Mouse (Mus musculus) liver, embryonic 11.5 days (tissue): ENCODE data around the gene Supt5. TPM values are rescaled to one million over a fixed set of nuclear protein-coding genes. Genes with fewer than 3 reads are reported as not detected.
A peak's percentile ranks its signal among the peaks of the same experiment; 100 is the strongest.

Source experiments
- ATAC-seq: fragments of 200-750 bp; cut with Nextera tagmentation; replicated peaks from 2 replicates; pipeline ENCODE4 v1.8.0; 2017; ENCODE audit warnings: moderate number of reproducible peaks, mild to moderate bottlenecking, moderate TSS enrichment, moderate library complexity; ENCODE audit not compliant: low FRiP score
- DNase-seq: peaks from one replicate; pipeline ENCODE4 v3.0.0-alpha.2; 2017; ENCODE audit warnings: low spot score
- H3K27ac ChIP-seq: fragments of 300-500 bp; sonication (generic); 2 replicates; pipeline ENCODE4 v1.5.1; 2014; ENCODE audit warnings: mild to moderate bottlenecking, low read depth, low read length, control low read depth
- H3K27me3 ChIP-seq: fragments of 300-500 bp; sonication (generic); replicated peaks from 2 replicates; pipeline ENCODE4 v1.6.1; 2014; ENCODE audit warnings: low read length, mixed read lengths; ENCODE audit not compliant: control insufficient read depth, insufficient read depth
- H3K36me3 ChIP-seq: fragments of 300-500 bp; sonication (generic); 2 replicates; pipeline ENCODE4 v1.6.1; 2014; ENCODE audit warnings: mild to moderate bottlenecking, low read length, moderate library complexity, mixed read lengths; ENCODE audit not compliant: control insufficient read depth, insufficient read depth
- H3K4me1 ChIP-seq: fragments of 300-500 bp; sonication (generic); replicated peaks from 2 replicates; pipeline ENCODE4 v1.6.1; 2014; ENCODE audit warnings: low read length, mixed read lengths; ENCODE audit not compliant: control insufficient read depth, insufficient read depth
- H3K4me2 ChIP-seq: fragments of 300-500 bp; sonication (generic); 2 replicates; pipeline ENCODE4 v1.6.1; 2014; ENCODE audit warnings: mild to moderate bottlenecking, control low read depth, moderate library complexity
- H3K4me3 ChIP-seq: fragments of 300-500 bp; sonication (generic); 2 replicates; pipeline ENCODE4 v1.5.1; 2014; ENCODE audit warnings: low read depth, low read length, control low read depth
- H3K9ac ChIP-seq: fragments of 300-500 bp; sonication (generic); 2 replicates; pipeline ENCODE4 v1.6.1; 2014; ENCODE audit warnings: low read depth, low read length, control low read depth
- H3K9me3 ChIP-seq: fragments of 300-500 bp; sonication (generic); 2 replicates; pipeline ENCODE4 v1.6.1; 2016; ENCODE audit warnings: low read length, inconsistent platforms, mixed read lengths; ENCODE audit not compliant: control insufficient read depth
- WGBS: fragments of 180-500 bp; shearing (Covaris S2); extraction: QIAGEN DNeasy Blood & Tissue Kit; methylation state at CpG from one replicate; pipeline ENCODE4 v1.1.7; 2014; 5-methylcytosine and 5-hydroxymethylcytosine counted together
- polyA plus RNA-seq: library from polyadenylated mRNA; unstranded; fragments of >200 nt; fragmentation: Nextera tagmentation; extraction: Ambion mirVana; gene quantifications from 2 replicates; pipeline ENCODE4 v1.2.1, GENCODE M21; 2014

Supt5 gene
- polyA plus RNA-seq, 1 experiment from 2014 or later = 77.9 TPM

DNA sequence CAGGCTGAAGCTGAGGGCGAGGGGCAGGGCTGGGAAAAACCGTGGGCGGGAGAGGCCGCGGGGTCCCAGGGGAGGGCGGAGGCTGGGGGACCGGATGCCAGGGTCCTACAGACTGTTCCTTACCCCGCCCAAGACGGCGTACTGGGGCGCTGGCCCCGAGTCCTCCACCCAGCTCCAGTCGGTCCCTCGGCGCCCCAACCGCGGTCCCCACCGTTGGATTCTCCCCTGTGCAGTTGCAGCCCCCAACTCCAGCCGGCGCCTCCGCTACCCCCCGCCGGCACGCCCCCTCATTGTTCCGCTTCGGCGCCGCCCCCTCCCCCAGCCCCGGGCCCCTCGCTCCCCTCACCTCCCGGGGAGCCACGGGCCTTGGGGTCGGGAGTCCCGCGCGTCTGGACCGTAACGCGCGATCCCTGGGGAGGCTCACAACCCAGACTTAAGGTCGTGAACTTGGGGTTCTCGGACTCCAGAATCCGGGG lies 33.0 kb upstream of the Supt5 start:
- peak overlapping the region; percentile 80 for H3K4me3 ChIP-seq
- H3K36me3 ChIP-seq = peaks cover 8% of the 10 kb centered on the region; the same call in 1 of the 2 replicates
- no peak for ATAC-seq
- peaks cover 31% of the 10 kb centered on the region for H3K4me1 ChIP-seq
- no peaks in the 10 kb centered on the region for H3K27me3 ChIP-seq
- WGBS = under 1% methylated on average over 42 of the region's 43 CpGs
- peak overlapping the region; percentile 93 for H3K27ac ChIP-seq
- peak overlapping the region; percentile 100 for H3K4me2 ChIP-seq
- peak overlapping the region; percentile 82 for H3K9ac ChIP-seq
- peak; percentile 69 for DNase-seq
- H3K9me3 ChIP-seq = no peaks in the 10 kb centered on the region

- peaks cover 26% of the 10 kb centered on the region for H3K4me1 ChIP-seq
- DNase-seq (no peak), ATAC-seq (no peak)
- H3K27ac ChIP-seq = peak overlapping the region; percentile 93
- H3K4me3 ChIP-seq = peak overlapping the region; percentile 80
- H3K36me3 ChIP-seq = peaks cover 8% of the 10 kb centered on the region; the same call in 1 of the 2 replicates
- H3K9ac ChIP-seq = peak overlapping the region; percentile 82
- no peaks in the 10 kb centered on the region for H3K27me3 ChIP-seq
- WGBS = 10% methylated on average over 11 of the region's 11 CpGs
- H3K4me2 ChIP-seq = peak overlapping the region; percentile 100
- H3K9me3 ChIP-seq = no peaks in the 10 kb centered on the region
These were observed 32.5 kb upstream of the Supt5 start for GRCm38 (mm10) chr7:28370977-28371513.

DNA sequence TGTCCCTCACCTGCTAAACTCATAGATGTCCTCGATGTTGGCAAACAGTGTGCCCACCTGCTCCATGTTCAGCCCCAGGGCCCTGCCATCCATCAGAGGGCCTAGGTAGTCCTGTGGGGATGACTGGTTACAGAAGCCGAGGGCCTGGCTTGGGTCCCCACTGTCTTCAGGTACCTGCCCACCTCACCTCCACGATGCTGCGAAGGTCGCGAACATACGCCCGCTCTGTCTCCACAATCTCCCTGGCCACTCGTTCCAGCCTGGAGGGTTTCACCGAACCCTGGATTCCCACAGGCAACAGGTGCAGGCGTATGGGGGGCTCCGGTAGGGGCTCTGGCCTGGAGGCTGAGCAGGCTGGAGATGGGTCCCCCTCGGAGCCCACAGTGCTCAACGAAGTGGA lies 31.5 kb upstream of the Supt5 start:
- H3K27me3 ChIP-seq = no peaks in the 10 kb centered on the region
- DNase-seq (no peak), ATAC-seq (no peak)
- WGBS = 93% methylated on average over 14 of the region's 14 CpGs
- H3K36me3 ChIP-seq = peaks cover 8% of the 10 kb centered on the region
- H3K4me3 ChIP-seq = 0 out of 2 replicates have a peak overlapping the region, but pooled peaks have one; percentile 80
- H3K9ac ChIP-seq = no peak overlapping the region
- H3K4me2 ChIP-seq = peak overlapping the region; percentile 100
- no peaks in the 10 kb centered on the region for H3K9me3 ChIP-seq
- no peak overlapping the region for H3K27ac ChIP-seq
- peaks cover 23% of the 10 kb centered on the region for H3K4me1 ChIP-seq

DNA sequence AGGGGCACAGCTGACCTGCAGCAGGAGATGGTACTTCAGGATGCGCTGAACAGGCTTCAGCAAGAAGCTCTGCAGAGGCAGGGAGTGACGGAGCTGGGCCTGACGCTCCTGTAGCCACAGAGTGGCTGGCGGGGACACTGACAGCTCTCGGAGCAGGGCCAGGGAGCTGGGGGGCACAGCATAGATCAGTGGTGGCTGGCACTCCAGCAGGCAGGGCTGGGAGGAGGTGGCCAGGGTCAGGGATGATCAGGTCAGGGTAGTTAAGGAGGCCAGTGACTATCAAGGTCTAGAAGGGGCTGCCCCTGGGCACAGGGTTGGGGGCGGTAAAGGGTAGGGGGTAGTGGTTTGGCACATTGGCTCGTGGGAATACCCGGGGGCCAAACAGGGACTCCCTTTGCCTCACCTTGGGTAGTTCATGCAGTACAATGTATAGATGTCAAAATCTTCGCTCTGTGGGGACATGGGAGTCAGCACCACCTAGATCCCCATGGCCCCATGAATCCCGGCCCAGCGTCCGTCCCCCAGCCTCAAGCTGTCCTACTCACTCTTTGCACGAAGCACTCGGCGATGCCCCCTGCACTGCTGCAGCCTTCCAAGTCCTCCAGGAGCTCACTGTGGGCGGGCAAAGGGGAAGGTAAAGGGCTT lies 29.9 kb upstream of the Supt5 start:
- no peak overlapping the region for H3K27ac ChIP-seq
- H3K9me3 ChIP-seq = no peaks in the 10 kb centered on the region
- ATAC-seq (no peak), DNase-seq (no peak)
- H3K4me3 ChIP-seq = no peak overlapping the region; the same call in 1 of the 2 replicates
- H3K36me3 ChIP-seq = peaks cover 19% of the 10 kb centered on the region
- H3K27me3 ChIP-seq = no peaks in the 10 kb centered on the region
- WGBS = 87% methylated on average over 16 of the region's 16 CpGs
- H3K4me2 ChIP-seq = no peak overlapping the region; the same call in 1 of the 2 replicates
- no peak overlapping the region for H3K9ac ChIP-seq
- H3K4me1 ChIP-seq = peaks cover 14% of the 10 kb centered on the region

- no peak overlapping the region for H3K27ac ChIP-seq
- H3K27me3 ChIP-seq = no peaks in the 10 kb centered on the region
- no peaks in the 10 kb centered on the region for H3K9me3 ChIP-seq
- H3K9ac ChIP-seq = no peak overlapping the region
- WGBS = 87% methylated on average over 16 of the region's 16 CpGs
- ATAC-seq (no peak), DNase-seq (no peak)
- H3K36me3 ChIP-seq = peaks cover 20% of the 10 kb centered on the region
- no peak overlapping the region for H3K4me2 ChIP-seq
- no peak overlapping the region for H3K4me3 ChIP-seq
- peaks cover 14% of the 10 kb centered on the region for H3K4me1 ChIP-seq
These were observed 29.2 kb upstream of the Supt5 start for GRCm38 (mm10) chr7:28367663-28368275.

GRCm38 (mm10) chr7:28362441-28363060 lies 24.0 kb upstream of the Supt5 start:
- Histone ChIP-seq H3K27me3 (no peaks in the 10 kb centered on the region), H3K36me3 (peaks cover 36% of the 10 kb centered on the region), H3K4me1 (peaks cover 4% of the 10 kb centered on the region), H3K9me3 (no peaks in the 10 kb centered on the region), H3K4me2 (no peak overlapping the region), H3K9ac (no peak overlapping the region), H3K4me3 (no peak overlapping the region), H3K27ac (no peak overlapping the region)
- DNase-seq = no peak
- no peak for ATAC-seq
- 76% methylated on average over 16 of the region's 16 CpGs for WGBS

- Histone ChIP-seq H3K27me3 (no peaks in the 10 kb centered on the region), H3K27ac (no peak overlapping the region), H3K4me3 (no peak overlapping the region), H3K9me3 (no peaks in the 10 kb centered on the region), H3K9ac (no peak overlapping the region), H3K36me3 (peaks cover 31% of the 10 kb centered on the region), H3K4me2 (no peak overlapping the region), H3K4me1 (peaks cover 10% of the 10 kb centered on the region)
- ATAC-seq (no peak), DNase-seq (no peak)
- 92% methylated on average over 20 of the region's 20 CpGs for WGBS
These were observed 23.2 kb upstream of the Supt5 start for GRCm38 (mm10) chr7:28361647-28362341.

DNA sequence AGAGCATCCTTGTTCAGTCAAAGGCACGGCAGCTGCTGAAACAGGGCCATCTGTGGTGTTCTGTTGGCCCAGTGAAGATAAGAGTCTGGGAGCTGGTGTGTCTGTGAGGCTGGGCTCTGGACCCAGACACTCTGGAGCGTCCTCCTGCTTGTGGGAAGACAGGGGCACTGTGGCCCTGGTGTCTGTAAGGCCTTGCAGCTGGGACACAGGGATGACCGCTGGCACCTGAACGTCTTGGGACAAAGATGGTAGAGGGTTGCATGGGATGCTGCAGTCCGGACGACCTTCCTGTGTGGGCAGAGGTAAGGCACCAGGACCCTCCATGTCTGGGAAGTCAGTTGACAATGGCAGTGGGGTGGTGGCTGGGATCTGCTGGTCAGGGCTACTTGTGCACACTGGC lies 21.7 kb upstream of the Supt5 start:
- Histone ChIP-seq H3K27me3 (no peaks in the 10 kb centered on the region), H3K4me2 (no peak overlapping the region), H3K9ac (no peak overlapping the region), H3K9me3 (no peaks in the 10 kb centered on the region), H3K27ac (no peak overlapping the region), H3K4me1 (peaks cover 10% of the 10 kb centered on the region), H3K4me3 (no peak overlapping the region), H3K36me3 (peaks cover 31% of the 10 kb centered on the region)
- DNase-seq (no peak), ATAC-seq (no peak)
- WGBS = 89% methylated on average over 6 of the region's 6 CpGs
